Mouse (Mus musculus) right cerebral cortex, postnatal 4 days (tissue): ENCODE data around the gene Zfp182.

Experiments
- DNase-seq: peaks from one replicate; pipeline ENCODE4 v3.0.0-alpha.2; 2022

Gene Zfp182

GRCm38 (mm10) chrX:21061866-21062543, at the start of gene Zfp182:
Zfp182 (minus strand) TSS chrX:21062316.
- DNase-seq, result peak; percentile 65

GRCm38 (mm10) chrX:21089867-21090239, 27.7 kb upstream of the Zfp182 start:
- DNase-seq, result peak; percentile 5

GRCm38 (mm10) chrX:21088983-21089866, 27.1 kb upstream of the Zfp182 start, which contains the start of gene Zfp300:
Zfp300 (minus strand) TSS chrX:21089527.
- DNase-seq, result peak; percentile 67

- no peak for DNase-seq
These were observed 26.5 kb upstream of the Zfp182 start for GRCm38 (mm10) chrX:21088645-21088982.

GRCm38 (mm10) chrX:21068106-21068505, 6.0 kb upstream of the Zfp182 start, which contains the start of gene Spaca5:
Spaca5 (plus strand) TSS chrX:21068406.
- DNase-seq, result no peak

- no peak for DNase-seq
These were observed 401 bp upstream of the Zfp182 start for GRCm38 (mm10) chrX:21062544-21062890.

- DNase-seq, result no peak
These were observed 656 bp downstream of the Zfp182 start for GRCm38 (mm10) chrX:21061460-21061859.

GRCm38 (mm10) chrX:20980901-20981300, 81.2 kb downstream of the Zfp182 start:
- DNase-seq, result no peak
